Mouse (Mus musculus) testis, adult 2 months (tissue): ENCODE data around the gene Vti1a.

Experiments used
- CTCF ChIP-seq: fragments of 200-500 bp; IDR thresholded peaks from 2 replicates; pipeline ENCODE4 v1.5.1; 2012; ENCODE audit warnings: low read depth, mild to moderate bottlenecking, inconsistent platforms, low read length, moderate library complexity; ENCODE audit not compliant: control insufficient read depth, insufficient read depth, insufficient replicate concordance
- POLR2A ChIP-seq: fragments of 200-500 bp; IDR thresholded peaks from 2 replicates; pipeline ENCODE4 v1.6.1; 2012; ENCODE audit warnings: low read depth, mild to moderate bottlenecking, inconsistent platforms, low read length, moderate library complexity; ENCODE audit not compliant: control insufficient read depth

GRCm38 (mm10) chr19:55595945-55596649 is 280.0 kb downstream of the Vti1a start:
- no peak for TF ChIP-seq CTCF
- no peak for TF ChIP-seq POLR2A
